Mouse (Mus musculus) megakaryocyte, embryonic 14.5 days (primary cell): Measurements from ENCODE around the gene Cog5. TPM values are rescaled to one million over a fixed set of nuclear protein-coding genes. Genes with fewer than 3 reads are reported as not detected.

ENCODE experiments used
- H3K27me3 ChIP-seq: replicated peaks from 2 replicates; pipeline ENCODE3; 2012; ENCODE audit warnings: inconsistent platforms
- H3K36me3 ChIP-seq: replicated peaks from 2 replicates; pipeline ENCODE3; 2012; ENCODE audit warnings: low read length, inconsistent platforms, mixed read lengths
- H3K4me1 ChIP-seq: 2 replicates; pipeline ENCODE4 v1.6.1; 2012; ENCODE audit warnings: inconsistent platforms
- H3K4me3 ChIP-seq: replicated peaks from 2 replicates; pipeline ENCODE3; 2012; ENCODE audit warnings: moderate library complexity, mild to moderate bottlenecking, inconsistent platforms
- H3K9me3 ChIP-seq: 2 replicates; pipeline ENCODE4 v1.6.1; 2012; ENCODE audit warnings: inconsistent platforms
- FLI1 ChIP-seq: IDR thresholded peaks from 2 replicates; pipeline ENCODE4 v1.6.1; 2012; ENCODE audit warnings: low read length, inconsistent platforms, mixed read lengths
- GATA1 ChIP-seq: IDR thresholded peaks from 3 replicates; pipeline ENCODE4 v1.6.1; 2012; ENCODE audit warnings: mixed read lengths, low read length, inconsistent platforms, borderline replicate concordance
- polyA plus RNA-seq: library from polyadenylated mRNA; stranded (reverse); fragments of >175 nt; gene quantifications from 2 replicates; pipeline ENCODE4 v1.2.3, GENCODE M21; 2012; ENCODE audit warnings: low replicate concordance; ENCODE audit not compliant: insufficient read depth

The Cog5 gene
- polyA plus RNA-seq, 1 experiment = 0.56 TPM

DNA sequence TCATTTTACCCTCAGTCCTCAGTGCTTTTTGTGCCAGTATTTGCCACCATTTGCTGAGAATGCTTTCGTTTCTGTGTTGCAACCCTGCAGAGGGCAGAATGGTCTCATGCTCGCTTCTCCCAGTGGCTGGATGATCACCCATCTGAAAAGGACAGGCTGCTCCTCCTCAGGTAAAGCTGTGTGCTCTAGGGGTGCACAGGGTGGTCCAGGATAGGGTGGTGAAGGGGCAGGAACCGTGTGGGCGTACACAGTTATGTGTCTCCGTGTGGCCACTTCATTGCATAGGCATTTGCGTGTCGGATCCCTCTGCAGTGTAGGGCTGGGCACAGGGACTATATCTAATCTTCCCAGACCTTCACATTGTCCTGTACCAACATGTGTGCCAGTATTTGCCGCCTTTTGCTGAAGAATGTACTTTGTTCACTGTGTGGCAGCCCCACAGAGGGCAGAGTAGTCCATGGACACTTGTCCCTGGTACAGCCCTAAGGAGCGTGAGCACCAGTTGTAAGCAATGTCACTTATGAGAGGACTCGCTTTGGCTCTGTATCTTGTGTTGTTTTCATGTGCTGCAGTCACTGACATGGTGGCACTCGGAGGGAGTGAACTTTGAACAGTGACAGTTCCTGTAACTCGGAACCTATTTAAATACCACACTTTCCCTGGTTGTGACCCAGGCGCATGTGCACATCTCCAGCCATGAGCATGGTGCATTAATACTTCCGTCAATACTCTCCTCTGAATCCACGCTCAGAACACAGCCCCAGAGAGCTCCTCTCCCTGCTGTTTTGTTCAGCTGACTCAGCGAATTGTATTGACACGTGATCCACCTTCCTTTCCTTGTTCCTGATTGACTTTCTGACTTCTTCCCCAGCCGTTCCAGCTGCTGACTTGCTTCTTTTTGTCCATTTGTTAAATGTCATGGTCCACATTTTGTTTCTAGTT is 266.1 kb downstream of the Cog5 start:
- TF ChIP-seq FLI1 (no peak), GATA1 (no peak)
- H3K27me3 ChIP-seq = no peaks in the 10 kb centered on the region

DNA sequence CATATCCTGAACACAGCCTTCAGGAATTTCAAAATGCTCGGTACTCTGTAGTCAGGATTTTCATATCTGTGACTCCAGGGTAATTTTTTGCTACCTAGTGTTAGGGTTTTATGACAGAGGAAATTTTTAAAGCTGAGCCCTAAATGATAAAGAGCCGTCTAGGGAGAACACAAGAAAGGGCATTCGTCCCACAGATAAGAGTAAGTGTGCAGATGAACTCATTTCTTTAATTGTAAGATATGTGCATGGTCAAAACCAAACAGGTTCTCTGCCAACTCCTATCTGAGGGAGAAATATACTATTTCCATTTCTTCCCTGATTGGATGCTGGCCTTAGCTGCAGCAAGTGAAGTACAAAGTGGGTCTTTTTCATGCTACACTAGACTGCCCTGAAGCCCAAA is 269.5 kb downstream of the Cog5 start:
- no peak overlapping the region for H3K4me3 ChIP-seq
- H3K4me1 ChIP-seq = peaks cover 16% of the 10 kb centered on the region; the same call in 1 of the 2 replicates
- no peaks in the 10 kb centered on the region for H3K27me3 ChIP-seq
- H3K9me3 ChIP-seq = no peaks in the 10 kb centered on the region
- peaks cover 95% of the 10 kb centered on the region for H3K36me3 ChIP-seq
- TF ChIP-seq GATA1 (no peak), FLI1 (no peak)

More for the DNA sequence above, 266.1 kb downstream of the Cog5 start:
- Histone ChIP-seq H3K36me3 (peaks cover 87% of the 10 kb centered on the region), H3K4me3 (no peak overlapping the region), H3K4me1 (peaks cover 24% of the 10 kb centered on the region), H3K9me3 (no peaks in the 10 kb centered on the region)

DNA sequence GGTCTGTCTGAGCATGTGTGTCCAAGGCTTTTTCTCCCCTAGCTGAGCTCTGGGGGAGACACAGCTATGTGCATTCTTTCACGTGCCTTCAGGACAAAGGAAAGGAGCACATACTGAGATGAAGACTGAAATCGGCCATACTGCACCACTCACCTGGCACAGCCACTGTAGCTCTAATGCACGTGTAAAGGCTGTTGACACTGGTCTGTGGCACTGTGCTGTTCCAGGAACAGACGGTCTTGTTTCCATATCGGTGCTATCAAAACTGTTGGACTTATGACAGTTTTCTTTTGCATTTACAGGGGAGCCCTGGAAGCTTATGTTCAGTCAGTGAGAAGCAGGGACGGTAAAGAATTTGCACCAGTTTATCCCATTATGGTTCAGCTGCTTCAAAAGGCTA is 270.7 kb downstream of the Cog5 start:
- peaks cover 96% of the 10 kb centered on the region for H3K36me3 ChIP-seq
- H3K4me1 ChIP-seq = peaks cover 16% of the 10 kb centered on the region; the same call in 1 of the 2 replicates
- no peaks in the 10 kb centered on the region for H3K27me3 ChIP-seq
- H3K4me3 ChIP-seq = no peak overlapping the region
- TF ChIP-seq FLI1 = no peak
- no peak for TF ChIP-seq GATA1
- no peaks in the 10 kb centered on the region for H3K9me3 ChIP-seq

DNA sequence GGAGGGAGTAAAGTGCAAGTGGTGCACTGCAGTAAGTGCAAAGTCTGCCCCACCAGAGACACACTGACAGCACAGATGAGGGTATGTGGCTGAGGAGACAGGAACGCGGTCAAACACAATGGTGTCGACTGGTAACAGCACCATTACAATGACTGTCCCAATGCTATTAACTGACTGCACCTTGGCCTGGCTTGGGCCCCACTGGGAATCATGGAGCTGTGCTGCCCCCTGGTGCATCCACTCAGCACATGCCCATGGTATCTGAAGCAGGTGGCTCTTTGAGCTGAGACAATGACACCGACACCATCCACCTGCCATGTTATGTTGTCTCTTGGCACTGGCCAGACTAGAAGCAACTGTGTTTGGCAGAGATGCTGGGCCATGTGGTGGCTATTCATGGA is 272.0 kb downstream of the Cog5 start:
- H3K36me3 ChIP-seq = peaks cover 99% of the 10 kb centered on the region
- no peaks in the 10 kb centered on the region for H3K9me3 ChIP-seq
- H3K4me1 ChIP-seq = peaks cover 7% of the 10 kb centered on the region; the same call in 1 of the 2 replicates
- no peak overlapping the region for H3K4me3 ChIP-seq
- no peaks in the 10 kb centered on the region for H3K27me3 ChIP-seq
- TF ChIP-seq GATA1 (no peak), FLI1 (no peak)

DNA sequence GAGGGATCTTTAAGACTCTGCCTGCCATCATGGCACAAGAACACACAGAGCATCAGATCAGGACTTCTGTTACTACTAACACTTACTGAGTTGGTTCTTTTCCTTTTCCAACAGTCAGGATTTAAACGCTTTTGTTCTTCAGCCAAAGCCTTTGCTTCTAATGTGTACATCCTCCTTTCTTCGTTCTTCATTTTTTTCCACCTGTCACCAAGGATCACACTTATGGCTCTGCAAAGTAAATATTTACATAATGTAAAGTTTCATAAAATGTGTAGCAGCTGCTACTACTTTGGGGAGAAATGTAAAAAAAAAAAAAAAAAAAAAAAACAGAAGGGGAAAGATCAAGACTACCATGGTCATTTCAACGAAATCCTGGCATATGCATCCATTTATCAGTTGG is 273.8 kb downstream of the Cog5 start:
- TF ChIP-seq FLI1 (no peak), GATA1 (no peak)
- H3K36me3 ChIP-seq = peaks cover 100% of the 10 kb centered on the region
- 0 out of 2 replicates have a peak, but pooled peaks cover 3% of the 10 kb centered on the region for H3K4me1 ChIP-seq
- H3K9me3 ChIP-seq = no peaks in the 10 kb centered on the region
- no peaks in the 10 kb centered on the region for H3K27me3 ChIP-seq
- H3K4me3 ChIP-seq = no peak overlapping the region

DNA sequence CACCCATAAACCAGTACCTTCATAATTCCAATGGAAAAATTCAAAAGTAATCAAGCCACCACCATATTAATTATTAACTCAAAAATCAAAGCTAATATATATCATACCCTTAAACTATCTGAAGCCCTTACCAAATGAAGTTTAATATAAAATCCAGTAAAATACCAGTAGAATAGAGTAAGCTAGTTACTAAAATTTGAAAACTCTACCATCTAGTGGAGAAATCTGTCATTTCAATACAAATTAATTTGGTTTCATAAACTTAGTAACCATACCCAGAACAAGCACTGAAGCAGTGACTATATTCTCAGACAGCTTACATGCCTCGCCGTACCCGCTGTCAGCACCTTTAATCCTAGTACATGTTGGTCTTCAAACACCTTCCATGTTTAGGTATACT is 277.1 kb downstream of the Cog5 start:
- H3K36me3 ChIP-seq = peaks cover 100% of the 10 kb centered on the region
- TF ChIP-seq FLI1 (no peak), GATA1 (no peak)

DNA sequence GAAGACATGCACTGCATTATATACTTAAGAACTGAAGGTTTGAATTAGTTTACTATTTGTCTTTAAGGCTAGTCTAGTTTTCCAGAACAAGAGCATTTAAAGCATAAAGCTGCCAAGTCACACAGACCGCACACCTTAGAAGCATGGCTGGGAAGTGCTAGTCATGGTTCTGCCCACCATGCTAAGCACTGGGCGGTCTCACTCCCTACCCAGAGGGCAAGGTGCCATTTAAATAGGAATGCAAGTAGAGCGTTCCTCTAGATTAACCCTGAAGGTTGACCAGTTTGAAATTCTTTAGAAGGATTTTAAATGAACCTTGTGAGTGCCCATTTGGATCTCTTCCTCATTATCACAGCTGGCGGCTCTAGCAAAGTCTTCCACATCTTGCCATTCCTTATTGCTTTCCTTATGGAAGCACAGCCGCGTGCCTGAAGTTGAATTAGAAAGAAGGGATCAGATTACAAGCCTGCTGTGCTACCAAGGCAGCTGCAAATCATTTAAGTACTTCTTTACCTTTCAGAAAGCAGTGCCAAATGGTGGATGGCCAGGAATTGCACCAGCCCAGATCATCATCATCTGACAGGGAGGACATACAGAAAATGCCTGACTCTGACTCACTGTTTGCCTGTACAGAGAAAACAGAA is 282.1 kb downstream of the Cog5 start:
- Histone ChIP-seq H3K9me3 (no peaks in the 10 kb centered on the region), H3K27me3 (no peaks in the 10 kb centered on the region), H3K4me1 (no peaks in the 10 kb centered on the region), H3K4me3 (no peak overlapping the region), H3K36me3 (peaks cover 97% of the 10 kb centered on the region)
- no peak for TF ChIP-seq GATA1
- TF ChIP-seq FLI1 = no peak

More for the DNA sequence above, 277.1 kb downstream of the Cog5 start:
- no peaks in the 10 kb centered on the region for H3K4me1 ChIP-seq
- no peaks in the 10 kb centered on the region for H3K27me3 ChIP-seq
- H3K9me3 ChIP-seq = no peaks in the 10 kb centered on the region
- no peak overlapping the region for H3K4me3 ChIP-seq

DNA sequence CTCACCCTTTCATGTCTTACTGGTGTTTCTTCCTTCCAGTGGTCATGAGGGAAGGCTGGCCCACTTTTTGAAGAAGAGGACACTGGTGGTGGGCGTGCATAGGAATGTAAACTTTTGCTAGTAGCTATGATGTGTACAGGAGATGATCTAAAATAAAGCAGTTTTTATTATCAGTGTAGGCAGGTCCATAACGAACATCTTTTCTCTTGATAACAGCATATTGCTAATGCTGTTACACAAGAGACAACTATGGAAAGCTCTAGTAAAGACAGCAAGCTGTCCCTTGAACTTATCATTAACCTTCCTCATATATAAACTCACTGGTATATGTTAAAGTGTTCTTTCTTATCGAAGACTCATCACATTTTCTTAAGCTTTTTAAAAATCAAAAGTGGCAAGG is 282.9 kb downstream of the Cog5 start:
- Histone ChIP-seq H3K4me1 (no peaks in the 10 kb centered on the region; the same call in 1 of the 2 replicates), H3K27me3 (no peaks in the 10 kb centered on the region), H3K9me3 (no peaks in the 10 kb centered on the region), H3K4me3 (no peak overlapping the region), H3K36me3 (peaks cover 97% of the 10 kb centered on the region)
- TF ChIP-seq FLI1 (no peak), GATA1 (no peak)

DNA sequence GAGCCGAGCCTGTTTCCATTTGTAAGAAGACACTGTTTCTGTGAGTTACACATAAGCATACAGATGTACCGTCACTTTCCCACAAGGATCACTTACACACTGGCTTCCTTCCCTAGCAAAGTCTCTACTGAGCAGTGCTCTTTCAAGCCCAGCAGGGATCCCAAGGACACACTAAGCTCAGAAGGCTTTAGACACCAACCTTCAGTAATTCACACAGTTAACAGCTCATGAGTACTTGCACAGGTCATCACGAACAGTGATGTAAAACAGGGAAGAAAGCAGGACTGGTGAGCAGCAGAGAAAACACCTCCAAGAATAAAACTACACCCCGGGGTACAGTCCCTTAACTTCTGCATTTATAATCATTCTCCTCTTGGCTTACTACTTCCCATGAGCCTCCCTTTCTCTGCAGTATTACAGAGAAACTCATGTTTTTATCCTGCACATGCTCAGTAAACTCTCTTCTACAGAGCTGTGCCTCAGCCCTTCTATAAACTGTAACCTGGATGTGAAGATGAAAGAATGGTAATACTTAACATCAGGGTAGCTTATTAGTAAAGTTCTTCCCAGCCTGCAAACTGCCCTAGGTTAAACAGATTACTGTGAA is 283.8 kb downstream of the Cog5 start:
- H3K36me3 ChIP-seq = peaks cover 97% of the 10 kb centered on the region
- no peaks in the 10 kb centered on the region for H3K9me3 ChIP-seq
- no peaks in the 10 kb centered on the region for H3K27me3 ChIP-seq
- H3K4me3 ChIP-seq = no peak overlapping the region
- TF ChIP-seq GATA1 = no peak
- TF ChIP-seq FLI1 = no peak
- peaks cover 8% of the 10 kb centered on the region for H3K4me1 ChIP-seq
